Mouse (Mus musculus) ovary, adult 10 weeks (tissue): Measurements from ENCODE around the gene Tomm70a. TPM values are rescaled to one million over a fixed set of nuclear protein-coding genes. Genes with fewer than 3 reads are reported as not detected.

Source experiments
- polyA plus RNA-seq: library from polyadenylated mRNA; stranded (reverse); fragments of 350-450 nt; fragmentation: Illumina TruSeq; extraction: RNeasy Lipid Tissue Mini Kit (QIAGEN cat#74804); gene quantifications from one replicate; pipeline ENCODE4 v1.2.3, GENCODE M21; 2014

The Tomm70a gene
- 162 TPM for polyA plus RNA-seq

DNA sequence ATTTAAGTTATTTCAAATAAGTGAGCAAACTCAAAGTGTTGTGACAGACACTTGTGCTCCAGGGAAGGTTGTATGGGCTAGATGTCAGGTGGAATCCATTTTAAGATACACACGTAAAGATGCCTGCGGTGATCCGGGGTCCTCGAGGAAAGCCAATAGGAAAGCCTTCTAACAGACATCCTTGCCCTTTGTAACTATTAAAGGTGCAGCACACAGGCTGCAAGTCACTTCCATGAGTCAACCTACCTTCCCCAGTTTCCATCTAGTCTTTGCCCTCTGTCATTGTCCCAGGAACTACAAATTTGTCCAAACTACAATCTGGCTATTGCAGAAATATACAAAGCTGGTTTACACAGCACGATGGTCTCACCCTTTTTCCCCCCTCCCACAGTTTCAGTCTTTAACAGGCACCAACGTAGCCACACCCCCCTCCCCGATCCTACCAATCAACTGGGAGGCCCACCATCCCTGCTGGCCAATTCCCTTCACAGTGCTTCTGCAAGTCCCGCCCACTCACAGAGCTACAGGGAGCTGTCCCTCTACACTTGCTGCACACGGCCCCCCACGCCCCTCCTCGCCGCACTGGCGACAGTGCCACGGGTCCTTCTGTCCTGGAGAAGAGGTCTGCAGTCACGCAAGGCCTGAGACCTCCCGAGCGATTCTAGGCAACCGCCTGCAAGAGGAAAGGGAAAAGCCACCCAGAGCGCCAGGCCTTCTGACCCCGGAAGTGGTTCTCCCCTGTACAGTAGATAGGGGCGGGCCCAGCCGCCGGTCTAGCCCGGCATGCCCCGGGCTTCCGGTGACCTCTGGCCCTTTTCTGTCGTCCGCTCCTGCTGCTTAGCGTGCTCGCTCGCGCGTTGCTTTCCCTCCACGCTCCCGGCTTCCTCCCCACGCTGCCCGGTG lies at the start of gene Tomm70a:
TSS of gene Tomm70a (plus strand) at position 791 of the 903 bp plus-strand sequence.

DNA sequence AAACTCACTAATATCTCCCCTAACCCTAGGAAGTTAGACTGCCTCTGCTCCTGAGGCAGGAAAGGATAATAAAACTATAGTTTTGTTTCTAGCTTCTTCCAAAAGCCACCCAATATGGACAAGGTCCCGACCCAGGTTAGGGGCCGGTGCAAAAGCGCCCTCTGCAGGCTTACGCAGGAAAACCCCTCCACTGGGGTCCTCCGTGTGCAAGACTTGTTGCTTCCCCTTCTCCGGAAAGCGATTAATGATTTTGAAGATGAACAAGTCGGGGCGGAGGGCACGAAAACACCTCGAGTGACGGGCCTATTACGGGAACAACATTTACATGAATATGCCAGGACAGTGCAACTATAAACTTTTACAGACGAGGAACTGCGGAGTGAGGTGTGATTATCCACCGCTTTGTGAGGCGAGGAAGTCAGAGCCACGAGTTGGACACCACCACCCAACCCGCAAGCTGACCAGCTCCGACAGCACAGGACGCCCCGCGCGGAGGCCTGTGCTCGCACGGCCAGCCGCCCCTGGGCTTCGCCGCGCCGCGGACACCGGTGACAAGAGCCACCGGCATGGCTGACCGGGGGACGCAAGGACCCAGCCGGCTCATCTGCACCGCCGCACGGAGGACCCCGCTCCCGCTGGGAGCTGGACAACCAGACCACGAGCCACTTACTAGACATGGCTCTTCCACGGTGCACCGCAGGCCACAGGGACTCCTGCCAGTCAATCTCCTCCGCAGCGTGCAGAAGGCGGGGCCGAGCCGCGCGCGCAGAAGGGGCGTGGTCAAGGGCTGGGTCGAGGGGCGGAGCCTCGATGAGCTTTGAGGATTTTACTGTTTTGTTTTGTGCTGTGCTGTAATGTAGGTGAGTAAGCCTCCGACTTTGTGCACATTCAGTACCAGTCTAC lies 45.4 kb downstream of the Tomm70a start, which contains the start of gene Nit2:
TSS of gene Nit2 (minus strand) at position 731 of the 903 bp plus-strand sequence.

Other genes with a start within 250 kb of the Tomm70a start
- gene Tmem45a, start 235.5 kb upstream of the Tomm70a start, polyA plus RNA-seq: 91.8 TPM
- gene Lnp1, start 193.6 kb upstream of the Tomm70a start, polyA plus RNA-seq: not detected
- gene Tmem45a2, start 50.3 kb upstream of the Tomm70a start, polyA plus RNA-seq: not detected
- 80.8 TPM for gene Nit2, start 45.6 kb downstream of the Tomm70a start, polyA plus RNA-seq
- 77.3 TPM for gene Tbc1d23, start 109.8 kb downstream of the Tomm70a start, polyA plus RNA-seq
- 0.20 TPM for gene Tmem30c, start 171.2 kb downstream of the Tomm70a start, polyA plus RNA-seq
- gene Filip1l, start 231.4 kb downstream of the Tomm70a start, polyA plus RNA-seq: 134 TPM